Mouse (Mus musculus): ENCODE data around the gene Pip5k1c.

GRCm38 (mm10) chr10:81286586-81286985 lies 6.2 kb upstream of the Pip5k1c start:
- TF ChIP-seq HCFC1 (IDR thresholded peaks at IDR 0.05; ENCODE audit: borderline replicate concordance, insufficient read depth, low read length) (no peak), MAFK (IDR thresholded peaks at IDR 0.05; ENCODE audit: insufficient read depth, low read depth, low read length) (no peak), CHD2 (IDR thresholded peaks at IDR 0.05; ENCODE audit: low read depth, low read length) (no peak)
